Mouse (Mus musculus): ENCODE measurements at regions not wholly inside any gene's neighbourhood (a gene's known extent, or its start where the extent isn't known, plus 50 kb on each side); places are given as distances from the start of the nearest gene placed in this dataset.
A peak's percentile ranks its signal among the peaks of the same experiment; 100 is the strongest.

GRCm38 (mm10) chr16:29943963-29944860, 120.0 kb upstream of the Hes1 start:
- H3K9ac ChIP-seq, result no peak overlapping the region
- H3K27me3 ChIP-seq, result no peaks in the 10 kb centered on the region
- H3K27ac ChIP-seq (replicated peaks), result 0 out of 2 replicates have a peak overlapping the region, but pooled peaks have one; percentile 90
- H3K4me3 ChIP-seq (replicated peaks), result no peak overlapping the region
- H3K4me2 ChIP-seq (replicated peaks), result no peak overlapping the region
- ATAC-seq (ENCODE audit: insufficient number of reproducible peaks, low FRiP score, low TSS enrichment, low read depth), result no peak
- no peaks in the 10 kb centered on the region for H3K36me3 ChIP-seq
- no peaks in the 10 kb centered on the region for H3K9me3 ChIP-seq (replicated peaks)
- 76% methylated on average over 10 of the region's 10 CpGs for WGBS
- H3K4me1 ChIP-seq, result peaks cover 47% of the 10 kb centered on the region

GRCm38 (mm10) chr16:29944966-29945365, 119.2 kb upstream of the Hes1 start:
- H3K36me3 ChIP-seq, result no peaks in the 10 kb centered on the region
- H3K9ac ChIP-seq, result no peak overlapping the region
- no peaks in the 10 kb centered on the region for H3K27me3 ChIP-seq
- H3K4me2 ChIP-seq (replicated peaks), result no peak overlapping the region
- H3K4me3 ChIP-seq (replicated peaks), result no peak overlapping the region
- H3K9me3 ChIP-seq (replicated peaks), result no peaks in the 10 kb centered on the region
- peaks cover 42% of the 10 kb centered on the region for H3K4me1 ChIP-seq
- H3K27ac ChIP-seq (replicated peaks), result 0 out of 2 replicates have a peak overlapping the region, but pooled peaks have one; percentile 90
- WGBS, result 70% methylated on average over 5 of the region's 5 CpGs
- ATAC-seq (ENCODE audit: insufficient number of reproducible peaks, low FRiP score, low TSS enrichment, low read depth), result no peak

GRCm38 (mm10) chr16:29945376-29945890, 118.8 kb upstream of the Hes1 start:
- Histone ChIP-seq H3K27ac (replicated peaks) (peak overlapping the region; percentile 90), H3K36me3 (no peaks in the 10 kb centered on the region), H3K9ac (peak overlapping the region; percentile 47), H3K4me3 (replicated peaks) (peak overlapping the region; percentile 43), H3K9me3 (replicated peaks) (no peaks in the 10 kb centered on the region), H3K4me1 (peaks cover 37% of the 10 kb centered on the region), H3K4me2 (replicated peaks) (peak overlapping the region; percentile 86), H3K27me3 (no peaks in the 10 kb centered on the region)
- 7% methylated on average over 9 of the region's 9 CpGs for WGBS
- ATAC-seq (ENCODE audit: insufficient number of reproducible peaks, low FRiP score, low TSS enrichment, low read depth), result no peak

DNA sequence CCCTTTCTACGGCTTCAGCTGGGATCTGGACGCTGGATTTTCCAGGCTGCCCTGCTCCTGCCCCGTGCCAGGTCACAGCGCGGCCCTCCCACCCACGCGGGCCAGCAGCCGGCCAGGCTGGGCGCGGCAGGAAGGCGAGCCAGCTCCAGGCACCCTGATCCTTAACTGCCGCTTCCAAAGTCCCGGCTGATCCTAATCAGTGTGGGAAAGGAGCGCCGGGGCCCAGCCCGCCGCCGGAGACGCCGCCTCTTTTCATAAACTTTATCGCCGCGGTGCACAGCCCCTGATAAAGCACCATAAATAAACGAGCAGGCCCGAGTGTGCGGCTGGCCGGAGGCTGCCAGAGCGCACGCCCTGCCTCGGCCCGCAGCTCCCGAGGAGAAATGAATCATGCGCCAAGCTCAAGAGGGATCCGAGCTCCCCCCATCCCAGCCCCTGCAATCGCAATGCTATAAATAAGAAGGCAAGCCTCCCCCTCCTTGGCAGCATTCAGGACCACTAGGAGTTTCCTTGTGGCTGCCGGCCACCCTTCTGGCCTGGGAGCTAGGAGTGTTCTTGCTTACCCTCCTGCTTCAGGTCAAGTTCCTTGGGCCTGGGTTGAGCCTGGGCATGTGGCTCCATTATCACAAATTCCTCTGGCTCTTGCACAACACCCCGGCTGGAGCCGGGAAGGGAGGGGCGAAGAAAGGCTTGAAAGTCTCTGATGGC, 118.1 kb upstream of the Hes1 start:
- Histone ChIP-seq H3K27ac (replicated peaks) (peak overlapping the region; percentile 90), H3K9me3 (replicated peaks) (no peaks in the 10 kb centered on the region), H3K9ac (peak overlapping the region; percentile 47), H3K4me1 (peaks cover 34% of the 10 kb centered on the region), H3K36me3 (no peaks in the 10 kb centered on the region), H3K4me2 (replicated peaks) (peak overlapping the region; percentile 86), H3K27me3 (no peaks in the 10 kb centered on the region), H3K4me3 (replicated peaks) (peak overlapping the region; percentile 43)
- 3% methylated on average over 39 of the region's 39 CpGs for WGBS
- peak; percentile 86 for ATAC-seq (ENCODE audit: insufficient number of reproducible peaks, low FRiP score, low TSS enrichment, low read depth)

DNA sequence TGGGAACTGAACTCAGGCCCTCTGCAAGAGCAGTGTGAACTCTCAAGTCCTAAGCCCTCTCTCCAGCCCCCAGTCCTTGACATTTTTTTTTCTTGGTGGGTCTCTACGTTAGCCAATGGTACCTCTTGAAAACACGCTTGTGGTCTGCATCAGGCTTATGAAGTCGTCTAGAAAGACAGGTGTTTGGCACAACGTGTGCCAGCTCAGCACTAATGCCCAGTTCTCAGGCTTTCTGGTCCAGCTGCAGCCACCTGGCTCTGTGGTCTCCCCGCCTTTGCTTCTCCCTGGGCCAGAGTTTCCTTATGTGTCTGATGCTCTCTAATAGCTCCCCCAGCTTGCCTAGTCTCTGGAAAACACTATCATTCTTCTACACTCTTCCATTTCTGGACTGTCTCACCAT, 117.2 kb upstream of the Hes1 start:
- no peak overlapping the region for H3K4me2 ChIP-seq (replicated peaks)
- WGBS, result 62% methylated on average over 5 of the region's 5 CpGs
- ATAC-seq (ENCODE audit: insufficient number of reproducible peaks, low FRiP score, low TSS enrichment, low read depth), result no peak
- no peaks in the 10 kb centered on the region for H3K9me3 ChIP-seq (replicated peaks)
- H3K4me3 ChIP-seq (replicated peaks), result no peak overlapping the region
- H3K4me1 ChIP-seq, result peaks cover 34% of the 10 kb centered on the region
- no peaks in the 10 kb centered on the region for H3K27me3 ChIP-seq
- H3K9ac ChIP-seq, result no peak overlapping the region
- H3K27ac ChIP-seq (replicated peaks), result peak overlapping the region; percentile 35; the same call in 1 of the 2 replicates
- no peaks in the 10 kb centered on the region for H3K36me3 ChIP-seq

DNA sequence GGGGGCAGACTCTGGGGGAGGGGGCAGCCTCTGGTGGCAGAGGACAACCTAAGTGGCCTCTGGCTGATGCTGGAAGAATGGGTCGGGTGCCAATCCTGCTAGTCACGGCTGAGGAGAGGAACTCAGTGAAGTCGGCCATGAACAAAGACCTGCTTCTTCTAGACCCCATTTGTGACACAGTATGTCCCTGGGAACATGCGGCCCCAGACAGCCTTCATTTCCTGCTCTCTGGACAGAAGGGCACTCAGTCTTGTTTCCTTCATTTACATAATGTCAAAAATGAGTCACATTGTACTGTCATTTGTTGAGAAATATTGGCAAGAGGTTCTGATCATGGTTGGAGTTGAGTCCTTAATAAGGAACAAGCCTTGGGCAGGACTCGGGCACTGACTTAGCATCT, 116.5 kb upstream of the Hes1 start:
- no peak overlapping the region for H3K4me2 ChIP-seq (replicated peaks)
- H3K4me3 ChIP-seq (replicated peaks), result no peak overlapping the region
- no peaks in the 10 kb centered on the region for H3K36me3 ChIP-seq
- WGBS, result 61% methylated on average over 5 of the region's 5 CpGs
- no peaks in the 10 kb centered on the region for H3K9me3 ChIP-seq (replicated peaks)
- H3K27ac ChIP-seq (replicated peaks), result no peak overlapping the region
- peaks cover 30% of the 10 kb centered on the region for H3K4me1 ChIP-seq
- no peaks in the 10 kb centered on the region for H3K27me3 ChIP-seq
- no peak for ATAC-seq (ENCODE audit: insufficient number of reproducible peaks, low FRiP score, low TSS enrichment, low read depth)
- no peak overlapping the region for H3K9ac ChIP-seq

- no peak for ATAC-seq (ENCODE audit: insufficient number of reproducible peaks, low FRiP score, low TSS enrichment, low read depth)
- Histone ChIP-seq H3K4me1 (peaks cover 33% of the 10 kb centered on the region), H3K27ac (replicated peaks) (no peak overlapping the region)
These were observed 114.0 kb upstream of the Hes1 start for GRCm38 (mm10) chr16:29950136-29950535.

DNA sequence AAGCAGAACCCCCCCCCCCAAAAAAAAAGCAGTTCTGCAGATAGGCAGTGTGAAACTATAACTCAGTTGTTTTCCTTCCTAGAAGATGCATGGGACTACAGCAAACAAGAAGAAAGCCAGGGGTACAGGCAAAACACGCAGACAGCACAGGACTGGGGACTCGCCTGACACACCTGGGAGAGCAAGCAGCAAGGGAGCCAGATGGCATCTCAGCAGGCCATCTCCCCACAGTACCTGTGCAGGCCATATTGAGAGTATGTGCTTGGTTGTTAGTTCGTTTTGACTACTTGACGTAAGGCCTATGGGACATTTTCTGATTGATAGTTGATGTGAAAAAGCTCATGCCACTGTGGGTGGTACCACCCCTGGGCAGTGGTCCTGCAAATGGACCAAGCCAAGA, 113.4 kb upstream of the Hes1 start:
- H3K9me3 ChIP-seq (replicated peaks), result no peaks in the 10 kb centered on the region
- no peaks in the 10 kb centered on the region for H3K36me3 ChIP-seq
- peaks cover 26% of the 10 kb centered on the region for H3K4me1 ChIP-seq
- 94% methylated on average over 4 of the region's 4 CpGs for WGBS
- H3K9ac ChIP-seq, result no peak overlapping the region
- H3K4me3 ChIP-seq (replicated peaks), result no peak overlapping the region
- ATAC-seq (ENCODE audit: insufficient number of reproducible peaks, low FRiP score, low TSS enrichment, low read depth), result no peak
- no peak overlapping the region for H3K4me2 ChIP-seq (replicated peaks)
- no peaks in the 10 kb centered on the region for H3K27me3 ChIP-seq
- H3K27ac ChIP-seq (replicated peaks), result no peak overlapping the region

More at GRCm38 (mm10) chr16:29950136-29950535, 114.0 kb upstream of the Hes1 start:
- Histone ChIP-seq H3K9me3 (replicated peaks) (no peaks in the 10 kb centered on the region), H3K36me3 (no peaks in the 10 kb centered on the region), H3K9ac (no peak overlapping the region), H3K4me2 (replicated peaks) (no peak overlapping the region), H3K4me3 (replicated peaks) (no peak overlapping the region), H3K27me3 (no peaks in the 10 kb centered on the region)
- 13% methylated on average over 9 of the region's 9 CpGs for WGBS

- no peak overlapping the region for H3K4me2 ChIP-seq (replicated peaks)
- H3K36me3 ChIP-seq, result no peaks in the 10 kb centered on the region
- no peak overlapping the region for H3K9ac ChIP-seq
- no peaks in the 10 kb centered on the region for H3K27me3 ChIP-seq
- no peaks in the 10 kb centered on the region for H3K9me3 ChIP-seq (replicated peaks)
- no peak overlapping the region for H3K27ac ChIP-seq (replicated peaks)
- no peak overlapping the region for H3K4me3 ChIP-seq (replicated peaks)
- H3K4me1 ChIP-seq, result peaks cover 15% of the 10 kb centered on the region
- 47% methylated on average over 10 of the region's 10 CpGs for WGBS
- ATAC-seq (ENCODE audit: insufficient number of reproducible peaks, low FRiP score, low TSS enrichment, low read depth), result no peak
These were observed 109.5 kb upstream of the Hes1 start for GRCm38 (mm10) chr16:29954700-29955099.

DNA sequence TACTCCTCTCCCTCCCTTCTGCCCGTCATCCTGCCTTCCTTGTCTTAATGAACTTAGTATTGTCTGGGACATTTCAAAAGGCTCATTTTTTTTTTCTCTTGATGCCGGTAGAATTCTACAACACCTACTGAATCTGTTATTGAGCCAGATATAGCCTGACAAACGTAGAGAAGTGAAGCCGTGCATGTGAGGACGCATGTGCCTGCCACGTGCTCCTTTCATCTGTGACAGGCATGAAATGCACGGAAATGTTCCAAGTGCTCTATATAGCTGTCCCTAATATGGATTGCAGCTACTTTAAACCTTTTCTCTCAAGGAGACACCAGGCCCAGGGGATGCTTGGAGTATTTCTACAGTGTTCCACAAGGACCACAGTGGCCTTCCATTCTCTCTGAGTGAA, 107.3 kb upstream of the Hes1 start:
- H3K4me2 ChIP-seq (replicated peaks), result no peak overlapping the region
- WGBS, result 38% methylated on average over 7 of the region's 7 CpGs
- peaks cover 26% of the 10 kb centered on the region for H3K4me1 ChIP-seq
- no peaks in the 10 kb centered on the region for H3K9me3 ChIP-seq (replicated peaks)
- H3K36me3 ChIP-seq, result no peaks in the 10 kb centered on the region
- no peak overlapping the region for H3K9ac ChIP-seq
- no peak overlapping the region for H3K4me3 ChIP-seq (replicated peaks)
- ATAC-seq (ENCODE audit: insufficient number of reproducible peaks, low FRiP score, low TSS enrichment, low read depth), result no peak
- H3K27me3 ChIP-seq, result no peaks in the 10 kb centered on the region
- no peak overlapping the region for H3K27ac ChIP-seq (replicated peaks)

- H3K27me3 ChIP-seq, result no peaks in the 10 kb centered on the region
- H3K9ac ChIP-seq, result no peak overlapping the region
- H3K4me2 ChIP-seq (replicated peaks), result no peak overlapping the region
- peaks cover 21% of the 10 kb centered on the region; the same call in 1 of the 2 replicates for H3K4me1 ChIP-seq
- no peak overlapping the region for H3K27ac ChIP-seq (replicated peaks)
- no peak overlapping the region for H3K4me3 ChIP-seq (replicated peaks)
- H3K36me3 ChIP-seq, result no peaks in the 10 kb centered on the region
- WGBS, result 37% methylated on average over 12 of the region's 12 CpGs
- H3K9me3 ChIP-seq (replicated peaks), result no peaks in the 10 kb centered on the region
- no peak for ATAC-seq (ENCODE audit: insufficient number of reproducible peaks, low FRiP score, low TSS enrichment, low read depth)
These were observed 104.1 kb upstream of the Hes1 start for GRCm38 (mm10) chr16:29959939-29960637.

All from embryonic facial prominence, embryonic 15.5 days (tissue).